Mouse (Mus musculus) neutrophil, adult 83 days (primary cell): Measurements from ENCODE around the gene Gm17428. TPM values are rescaled to one million over a fixed set of nuclear protein-coding genes. Genes with fewer than 3 reads are reported as not detected.

Experiments
- total RNA-seq, 2 experiments: library from RNA; stranded (reverse); gene quantifications; one replicate each; pipeline ENCODE4 v1.2.4; 2023

Gene Gm17428
- total RNA-seq = not detected

DNA sequence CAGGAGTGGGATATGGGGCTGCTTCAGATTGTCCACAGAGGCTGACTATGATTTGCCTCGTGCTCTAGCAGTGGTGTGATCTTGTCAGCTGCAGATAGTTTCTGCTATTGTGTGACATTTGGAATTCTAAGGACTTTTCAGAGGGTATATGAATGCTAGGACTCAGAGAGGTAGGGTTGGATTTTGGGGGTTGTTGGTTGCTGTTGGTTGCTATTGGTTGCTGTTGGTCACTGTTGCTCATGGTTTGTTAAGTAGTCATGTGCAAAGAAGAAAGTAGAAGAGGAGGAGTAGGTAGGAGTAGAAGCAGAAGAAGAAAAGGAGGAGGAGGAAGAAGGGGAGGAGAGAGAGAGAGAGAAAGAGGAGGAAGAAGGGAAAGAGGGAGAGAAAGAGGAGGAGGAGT, at the start of gene Gm17428:
TSS of gene Gm17428 (plus strand) at position 301 of the 400 bp plus-strand sequence.

GRCm38 (mm10) chr14:54932645-54933150, 44.0 kb upstream of the Gm17428 start, which contains the start of gene Il25:
TSS of gene Il25 (plus strand) at chr14:54932695.

DNA sequence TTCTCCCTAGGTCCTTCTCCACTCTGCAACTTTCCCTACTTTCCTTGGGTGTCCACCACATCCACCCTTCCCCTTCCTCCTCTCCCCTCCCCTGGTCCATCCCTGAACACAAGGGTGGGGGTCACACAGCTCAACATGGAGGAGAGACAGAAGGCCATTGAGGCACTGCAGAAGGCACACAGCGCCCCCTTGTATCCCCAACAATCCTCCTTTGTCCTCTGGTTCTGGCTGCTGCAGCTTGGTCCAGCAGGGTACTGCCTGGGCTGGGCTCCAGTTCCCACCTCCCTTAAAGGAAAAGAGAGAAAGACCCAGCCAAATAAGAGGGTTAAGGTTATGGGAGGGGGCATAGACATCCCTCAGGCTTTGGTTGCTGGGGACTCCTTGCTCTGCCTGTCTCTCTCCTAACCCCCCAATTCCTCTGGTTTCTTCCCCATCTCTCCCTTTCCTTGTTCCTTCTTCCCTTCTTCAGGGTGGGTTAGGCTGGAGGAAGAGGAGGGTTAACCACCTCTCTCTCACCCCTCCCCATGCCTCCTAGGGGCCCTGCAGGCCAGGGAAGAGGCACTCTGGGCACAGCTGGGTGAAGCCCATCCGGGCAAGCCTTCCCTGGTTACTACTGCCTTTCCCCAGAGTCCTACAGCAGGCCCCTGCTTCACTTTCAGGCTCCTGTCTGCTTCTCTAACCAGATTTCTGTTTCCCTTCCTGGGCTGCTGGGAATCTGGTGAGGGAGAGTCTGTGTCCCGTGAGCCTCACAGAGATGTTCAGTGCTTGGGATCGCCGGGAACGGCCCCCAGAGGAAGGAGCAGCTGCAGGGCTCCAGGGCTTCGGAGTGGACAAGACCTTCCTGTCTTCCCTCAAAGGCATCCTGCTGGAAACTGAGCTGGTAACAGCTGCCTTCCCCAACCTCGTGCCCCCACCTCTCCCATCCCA, 40.6 kb upstream of the Gm17428 start, which contains the start of gene Cmtm5:
TSS of gene Cmtm5 (plus strand) at position 358 of the 927 bp plus-strand sequence.

DNA sequence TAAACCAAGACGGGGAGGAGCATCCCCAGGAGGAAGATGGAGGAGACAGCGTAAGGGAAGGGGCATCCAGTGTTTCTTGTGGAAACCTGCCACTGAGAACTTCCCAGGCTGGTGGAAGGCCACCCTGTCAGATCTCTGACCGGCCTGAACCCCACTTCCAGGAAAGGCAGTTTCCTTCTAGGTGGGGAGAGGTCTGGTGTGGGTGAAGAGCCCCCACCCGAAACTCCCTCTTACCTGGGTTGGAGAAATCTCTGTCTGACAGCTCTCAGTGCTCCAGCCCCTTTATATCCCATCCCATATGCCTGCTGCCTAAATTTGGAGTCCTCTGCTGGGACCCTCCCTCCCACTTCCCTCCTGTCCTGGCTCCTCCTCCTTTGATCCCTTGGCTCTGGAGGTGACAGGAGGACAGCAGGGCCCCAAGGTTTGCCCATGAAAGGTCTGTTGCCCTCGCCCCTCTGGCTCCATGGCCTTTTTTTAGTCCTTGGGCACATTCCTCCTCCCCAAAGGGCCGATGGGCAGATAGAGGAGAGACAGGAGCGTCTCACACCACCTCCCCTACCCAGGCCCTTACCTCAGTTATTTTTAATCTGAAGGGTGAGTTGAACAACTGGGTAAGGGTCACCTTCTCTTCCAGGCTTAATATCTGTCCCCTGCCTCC, 10.3 kb upstream of the Gm17428 start, which contains the start of gene Myh6:
TSS of gene Myh6 (minus strand) at position 608 of the 658 bp plus-strand sequence.

DNA sequence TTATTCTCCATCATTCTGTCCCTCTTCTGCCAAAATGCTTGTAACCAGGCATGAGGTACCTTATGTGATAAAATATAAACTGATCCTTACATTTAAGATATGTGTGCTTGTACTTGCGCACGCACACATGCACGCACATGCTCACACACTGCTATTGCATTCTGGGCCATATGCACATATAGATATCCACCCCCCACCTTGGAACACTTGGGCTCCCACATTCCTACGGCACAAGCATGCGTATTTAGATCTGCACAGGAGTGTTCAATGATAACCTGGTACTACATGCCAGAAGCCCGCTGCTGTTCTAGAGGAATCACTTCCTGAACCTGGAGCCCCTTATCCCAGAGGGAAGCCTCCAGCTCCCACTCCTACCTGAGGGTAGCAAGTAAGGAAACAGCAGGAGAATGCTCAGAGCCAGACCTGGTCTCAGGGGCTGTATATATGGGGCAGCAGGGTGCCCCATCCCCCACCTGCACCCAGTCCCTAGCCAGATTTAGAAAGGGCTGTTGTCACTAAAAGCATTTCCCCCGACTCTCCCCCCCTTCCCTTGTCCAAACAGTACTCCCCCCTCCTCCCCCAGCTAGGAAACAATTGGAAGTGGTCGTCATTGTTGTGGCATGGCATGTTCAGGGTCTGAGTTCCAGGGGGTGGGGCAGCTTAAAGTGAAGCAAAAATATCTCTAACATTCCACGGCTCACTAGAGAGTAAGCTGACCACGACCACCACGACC, 17.6 kb downstream of the Gm17428 start, which contains the start of gene Myh7:
TSS of gene Myh7 (minus strand) at position 491 of the 733 bp plus-strand sequence.

DNA sequence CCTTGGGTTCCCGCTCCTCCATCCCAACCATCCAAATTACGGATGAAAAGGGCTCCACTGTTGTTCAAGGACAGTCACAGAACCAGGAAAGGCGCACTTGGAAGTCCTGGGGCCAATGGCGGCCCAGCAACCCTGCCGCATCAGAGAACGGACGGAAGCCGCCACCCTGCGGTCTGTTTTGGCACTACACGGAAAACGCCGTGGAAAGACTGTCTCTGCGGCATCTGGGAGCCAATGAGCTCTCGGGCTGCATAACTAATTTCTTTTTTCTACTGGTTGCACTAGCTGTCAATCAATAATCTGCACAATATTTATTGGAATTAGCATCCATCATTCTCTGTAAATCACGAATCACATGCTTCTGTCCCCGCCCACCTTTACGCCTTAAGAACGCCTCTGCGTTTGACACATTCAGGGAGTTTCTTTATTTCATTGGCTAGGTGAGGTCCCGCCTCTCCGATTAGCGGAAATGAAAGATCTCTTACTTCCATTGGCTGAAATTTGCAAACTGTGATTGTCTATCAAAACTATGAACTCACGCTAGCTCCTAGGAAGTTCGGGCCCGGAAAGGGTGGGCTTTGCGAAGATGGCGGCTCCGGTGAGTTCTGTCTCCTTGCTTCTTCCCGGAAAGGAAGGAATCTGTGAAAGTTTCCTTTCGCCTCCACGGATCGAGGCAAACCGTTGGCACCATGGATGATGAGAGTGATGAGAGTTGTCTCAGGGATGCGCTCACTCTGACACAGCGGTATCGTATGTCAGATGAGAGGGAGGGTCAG, 38.4 kb downstream of the Gm17428 start, which contains the start of gene Ngdn:
TSS of gene Ngdn (plus strand) at position 464 of the 776 bp plus-strand sequence.

Other genes with a start within 250 kb of the Gm17428 start
- gene Slc7a8, start 195.0 kb upstream of the Gm17428 start, total RNA-seq = 1 to 10 TPM; 5.0 to 5.1 TPM
- not detected for gene Rnf212b, start 162.8 kb upstream of the Gm17428 start, total RNA-seq
- gene Homez, start 106.0 kb upstream of the Gm17428 start, total RNA-seq = 10 to 100 TPM in 1 of 2 experiments, 1 to 10 TPM in 1; 8.7 to 10.9 TPM
- 1 to 10 TPM; 1.7 to 2.5 TPM for gene Ppp1r3e, start 99.4 kb upstream of the Gm17428 start, total RNA-seq
- gene Bcl2l2, start 93.6 kb upstream of the Gm17428 start, total RNA-seq = 1 to 10 TPM; 6.6 to 8.1 TPM
- gene Gm20521, start 93.5 kb upstream of the Gm17428 start, total RNA-seq = 1 to 10 TPM in 1 of 2 experiments, under 1 TPM in 1; 0.85 to 1.5 TPM
- gene Pabpn1, start 84.4 kb upstream of the Gm17428 start, total RNA-seq = 100 to 1,000 TPM; 136 to 145 TPM
- gene Slc22a17, start 63.8 kb upstream of the Gm17428 start, total RNA-seq = under 1 TPM; 0.55 to 0.57 TPM
- gene Efs, start 50.8 kb upstream of the Gm17428 start, total RNA-seq = under 1 TPM in 1 of 2 experiments, not detected in 1; 0.33 TPM
- not detected for gene Il25, start 44.2 kb upstream of the Gm17428 start, total RNA-seq
- gene Cmtm5, start 40.7 kb upstream of the Gm17428 start, total RNA-seq = not detected
- gene Myh6, start 10.0 kb upstream of the Gm17428 start, total RNA-seq = not detected
- not detected for gene Myh7, start 17.7 kb downstream of the Gm17428 start, total RNA-seq
- 10 to 100 TPM; 35.4 to 38.4 TPM for gene Ngdn, start 38.5 kb downstream of the Gm17428 start, total RNA-seq
- gene Zfhx2, start 115.4 kb downstream of the Gm17428 start, total RNA-seq = 1 to 10 TPM; 1.7 to 2.1 TPM
- gene Thtpa, start 117.9 kb downstream of the Gm17428 start, total RNA-seq = 1 to 10 TPM; 2.8 to 3.8 TPM
- gene Ap1g2, start 129.7 kb downstream of the Gm17428 start, total RNA-seq = 10 to 100 TPM; 37.1 to 42.6 TPM
- gene Jph4, start 140.0 kb downstream of the Gm17428 start, total RNA-seq = not detected
- not detected for gene Dhrs2, start 245.1 kb downstream of the Gm17428 start, total RNA-seq